Mouse (Mus musculus): Measurements from ENCODE around the gene Arhgap30.

Arhgap30 gene

DNA sequence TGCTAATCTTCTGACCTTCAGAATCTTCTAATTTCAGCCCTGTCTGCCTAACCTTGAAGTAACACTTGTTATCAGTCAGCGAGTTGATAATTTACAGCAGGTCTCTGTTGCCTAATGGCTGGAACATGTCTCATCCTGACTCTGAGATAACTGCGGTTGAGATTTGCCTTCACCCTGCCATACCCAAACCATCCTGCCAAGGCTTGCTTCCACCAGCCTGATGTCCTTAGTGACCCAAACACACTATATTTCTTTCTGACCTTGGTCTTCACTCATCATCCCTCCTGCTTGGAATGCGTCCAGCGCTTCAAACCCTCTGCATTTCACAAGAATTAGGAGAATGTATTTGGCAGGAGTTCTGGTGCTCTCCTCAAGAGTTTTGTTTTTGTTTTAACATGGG lies 36.4 kb downstream of the Arhgap30 start:
- in situ Hi-C loops (cut with MboI): no loop called here

DNA sequence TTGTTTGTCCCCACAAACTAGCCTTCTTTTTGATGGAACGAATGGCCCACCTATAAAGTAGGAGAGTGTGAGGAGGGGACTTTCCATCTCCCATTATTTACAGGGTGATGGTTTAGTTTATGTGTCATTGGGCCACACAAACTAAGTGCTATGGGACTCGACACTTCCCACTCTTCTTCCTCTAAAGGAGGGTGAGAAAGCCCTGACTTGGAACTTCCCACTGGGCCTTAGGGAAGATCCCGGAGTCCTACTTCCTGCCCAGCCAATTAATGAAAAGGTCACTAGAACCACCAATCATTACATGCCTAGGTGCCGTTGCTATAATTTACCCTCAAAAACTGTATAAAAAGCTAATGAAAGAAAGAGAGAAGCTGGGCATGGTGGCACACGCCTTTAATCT lies 43.4 kb downstream of the Arhgap30 start:
- in situ Hi-C loops (cut with MboI): no loop called here

DNA sequence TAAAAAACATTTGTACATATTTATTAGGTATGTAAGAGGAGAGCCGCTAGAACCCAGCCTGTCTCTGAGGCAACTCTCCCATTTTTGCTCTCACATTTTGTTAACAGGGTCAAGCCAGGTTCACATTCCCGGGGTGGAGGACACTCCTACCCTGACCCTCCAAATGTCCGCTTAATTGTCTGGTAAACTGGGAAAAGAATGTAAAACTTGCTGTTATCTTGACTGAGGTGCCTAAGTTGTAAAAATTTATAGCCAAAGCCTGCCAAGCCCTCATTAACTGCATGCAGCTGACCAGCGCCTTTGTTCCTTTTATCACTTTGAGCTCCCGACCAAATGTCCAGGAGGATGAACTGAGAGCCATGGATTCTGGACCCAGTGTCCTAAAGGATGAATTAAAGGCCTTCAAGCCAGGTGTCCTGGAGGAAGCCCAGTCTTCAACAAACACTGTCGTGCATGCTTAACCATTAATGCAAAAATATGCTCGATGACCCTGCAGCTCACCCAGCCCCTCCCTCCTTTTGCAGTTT lies 46.6 kb downstream of the Arhgap30 start:
- in situ Hi-C loops (cut with MboI): no loop called here

DNA sequence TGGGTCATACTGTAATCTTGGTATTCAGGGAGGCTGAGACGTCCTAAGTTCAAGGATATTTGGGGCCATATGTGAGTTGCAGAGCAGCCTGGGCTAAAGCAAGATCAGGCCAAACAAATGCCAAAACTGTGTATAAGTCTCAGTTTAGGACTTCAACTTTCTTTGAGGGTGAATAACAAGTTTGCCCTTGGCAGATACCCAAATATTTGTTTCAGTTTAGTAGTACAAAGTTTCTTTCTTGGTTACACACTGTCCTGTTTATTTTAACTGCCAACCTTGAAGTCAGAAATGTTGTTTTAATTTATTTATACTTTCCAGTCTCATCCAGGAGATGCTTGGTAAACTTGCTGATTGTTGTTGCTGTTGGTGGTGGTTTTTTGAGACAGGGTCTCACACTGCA lies 47.2 kb downstream of the Arhgap30 start:
- in situ Hi-C loops (cut with MboI): no loop called here

DNA sequence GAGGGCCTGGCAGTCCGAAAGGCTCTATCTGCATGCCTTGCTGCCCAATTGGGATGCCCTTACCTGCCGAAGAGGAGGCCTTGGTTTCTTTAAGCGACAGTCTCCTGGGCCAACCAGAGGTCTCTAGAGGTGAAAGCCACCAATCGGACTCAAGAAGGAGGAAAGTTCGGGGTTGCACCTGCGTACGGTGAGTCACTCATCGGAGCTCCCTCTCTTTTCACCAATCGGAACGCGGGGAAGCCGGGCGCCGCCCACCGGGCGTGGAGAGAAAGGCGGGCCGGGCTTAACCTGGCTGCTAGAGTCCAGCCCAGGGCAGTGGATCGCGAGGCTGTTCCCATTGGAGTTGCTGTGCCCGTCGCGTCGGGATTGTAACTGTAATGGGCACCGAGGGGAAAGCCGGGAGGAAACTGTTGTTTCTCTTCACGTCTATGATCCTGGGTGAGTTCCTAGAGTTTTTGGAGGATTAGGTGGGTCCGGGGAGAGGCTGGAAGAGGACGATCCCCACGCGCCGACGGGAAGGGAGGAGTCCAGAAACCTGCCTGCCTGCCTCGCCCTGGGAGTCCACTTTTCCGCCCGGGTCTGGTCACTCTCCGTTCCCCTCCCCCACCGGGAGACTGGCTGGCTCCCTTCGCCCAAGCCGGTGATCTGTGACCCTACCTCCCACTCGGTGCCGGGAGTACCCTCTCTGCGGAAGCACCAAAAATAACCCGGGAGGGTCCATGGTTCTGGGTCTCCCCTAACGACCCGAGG lies 48.7 kb downstream of the Arhgap30 start, which contains the start of gene F11r:
TSS of gene F11r (plus strand) at position 272 of the 750 bp plus-strand sequence.
- in situ Hi-C loops (cut with MboI): no loop called here

DNA sequence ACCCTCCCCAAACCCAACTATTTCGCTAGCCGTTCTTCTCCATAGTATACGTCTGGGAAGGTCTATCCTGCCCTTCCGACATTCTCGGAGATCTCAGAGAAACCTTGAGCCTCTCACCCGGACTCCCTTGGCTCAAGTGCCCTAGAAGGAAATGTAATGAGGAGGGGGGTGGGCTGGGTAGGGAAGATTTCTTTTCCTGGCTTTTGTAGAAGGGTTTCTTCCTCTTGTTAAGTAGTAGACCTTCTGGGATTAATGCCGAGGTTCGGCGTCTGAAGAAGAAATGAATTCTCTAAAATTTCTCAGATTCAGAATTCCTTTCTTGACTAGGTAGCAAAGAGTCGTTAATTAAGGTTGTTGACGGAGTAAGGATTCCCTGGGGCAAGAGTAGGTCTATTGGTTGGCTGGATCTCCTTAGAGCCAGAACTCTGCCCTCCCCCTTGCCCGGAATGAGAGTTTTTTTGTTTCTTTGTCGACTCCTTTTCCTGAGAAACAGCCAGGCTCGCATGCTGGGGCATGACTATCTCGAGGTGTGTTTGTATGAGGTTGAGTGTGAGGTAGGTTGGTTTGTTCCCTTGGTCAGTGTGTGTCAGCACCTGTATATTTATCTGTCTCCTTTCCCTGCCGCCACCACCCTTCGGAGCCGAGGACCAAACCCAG lies 49.4 kb downstream of the Arhgap30 start:
- in situ Hi-C loops (cut with MboI): no loop called here

DNA sequence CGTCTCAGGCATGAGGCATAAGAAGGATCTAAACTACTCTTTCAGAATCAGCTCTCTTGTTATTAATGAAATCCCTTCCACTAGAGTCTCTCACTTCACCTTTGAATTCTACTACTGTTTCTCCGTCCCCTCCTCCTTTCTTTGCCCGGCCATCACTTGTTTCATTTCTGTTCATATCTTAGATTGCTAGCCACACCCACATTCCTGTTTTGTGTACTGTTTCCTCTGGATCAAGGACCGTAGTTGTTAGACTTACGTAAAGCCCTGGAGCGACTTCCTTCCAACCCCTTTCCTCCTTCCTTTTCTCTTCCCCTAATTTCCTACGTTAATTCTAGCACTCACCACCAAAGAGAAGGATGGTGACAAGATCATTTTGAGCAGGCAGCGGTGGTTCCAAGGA lies 50.3 kb downstream of the Arhgap30 start:
- in situ Hi-C loops (cut with MboI): no loop called here

DNA sequence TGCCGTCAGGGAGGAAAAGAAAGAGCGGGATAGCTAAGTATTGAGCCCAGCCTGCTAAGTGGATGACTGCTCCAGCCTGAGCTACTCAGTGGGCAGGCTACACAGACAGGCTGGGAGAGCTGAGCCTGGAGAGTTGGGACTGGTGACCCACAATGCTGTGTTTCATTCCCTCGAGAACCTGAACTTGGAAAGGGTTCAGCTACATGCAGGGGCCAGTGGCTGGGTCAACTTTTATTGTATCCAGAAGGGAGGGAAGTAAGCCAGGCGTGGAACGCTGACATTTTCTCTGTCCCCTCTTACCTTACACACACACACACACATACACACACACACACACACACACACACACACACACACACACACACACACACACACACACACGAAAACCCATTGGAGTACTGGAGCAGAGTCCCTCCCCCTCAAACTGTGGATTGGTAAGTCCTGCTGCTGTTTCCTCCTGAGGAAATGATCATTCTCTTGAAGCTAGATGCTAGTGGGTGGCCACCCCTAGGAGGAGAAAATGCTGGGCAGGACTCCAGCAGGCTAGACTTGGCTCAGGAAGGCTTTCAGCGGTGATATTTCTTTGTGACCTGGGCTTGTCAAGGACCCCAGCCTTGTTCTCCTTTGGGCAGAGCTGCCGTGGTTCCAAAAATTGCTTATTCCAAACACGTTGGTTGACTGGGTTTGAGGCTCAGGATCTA lies 51.4 kb downstream of the Arhgap30 start:
- in situ Hi-C loops (cut with MboI): no loop called here

DNA sequence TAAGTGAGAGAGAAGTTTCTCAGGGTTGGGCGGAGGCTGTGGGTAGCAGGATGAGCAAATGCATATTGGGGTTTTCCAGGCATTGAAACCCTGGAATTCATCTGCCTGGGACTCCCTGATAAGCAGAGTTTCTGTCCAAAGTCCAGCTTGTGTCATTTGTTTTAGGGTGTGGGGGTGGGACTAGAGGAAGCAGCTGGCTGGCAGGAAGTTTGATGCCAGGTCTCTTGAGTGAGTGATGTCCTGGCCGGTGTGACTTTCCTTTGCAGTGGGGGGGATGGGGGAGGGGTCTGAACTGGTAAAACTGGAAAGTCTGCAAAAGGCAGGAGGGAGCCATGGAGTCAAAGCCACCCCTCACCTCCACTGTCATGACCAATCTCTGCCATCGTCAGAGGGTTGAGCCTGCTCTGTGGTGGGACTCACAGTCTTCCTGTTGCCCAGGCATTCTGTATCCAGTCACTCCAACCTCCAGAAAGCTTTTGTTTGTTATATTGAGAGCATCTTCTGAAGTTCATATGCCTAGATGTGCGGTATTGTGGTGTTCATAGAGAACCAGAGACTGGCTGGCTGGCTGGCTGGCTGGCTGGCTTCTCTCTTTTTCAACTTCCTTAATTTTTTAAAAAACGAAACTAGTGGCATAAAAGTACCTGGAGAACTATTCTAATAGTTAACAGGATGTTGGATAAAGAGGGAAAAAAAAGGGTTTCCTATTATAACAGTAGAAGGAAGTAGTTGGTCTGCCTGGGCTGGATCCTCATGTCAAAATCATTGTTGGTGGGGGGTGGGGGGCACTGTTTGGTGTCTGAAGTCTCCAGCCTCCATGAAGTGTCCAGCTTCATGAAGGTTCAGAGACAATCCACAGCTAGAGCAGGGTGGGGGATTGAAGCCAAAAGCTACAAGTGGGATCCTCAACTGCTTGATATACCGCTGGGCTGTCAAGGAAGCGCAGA lies 53.0 kb downstream of the Arhgap30 start:
- in situ Hi-C loops (cut with MboI): no loop called here

DNA sequence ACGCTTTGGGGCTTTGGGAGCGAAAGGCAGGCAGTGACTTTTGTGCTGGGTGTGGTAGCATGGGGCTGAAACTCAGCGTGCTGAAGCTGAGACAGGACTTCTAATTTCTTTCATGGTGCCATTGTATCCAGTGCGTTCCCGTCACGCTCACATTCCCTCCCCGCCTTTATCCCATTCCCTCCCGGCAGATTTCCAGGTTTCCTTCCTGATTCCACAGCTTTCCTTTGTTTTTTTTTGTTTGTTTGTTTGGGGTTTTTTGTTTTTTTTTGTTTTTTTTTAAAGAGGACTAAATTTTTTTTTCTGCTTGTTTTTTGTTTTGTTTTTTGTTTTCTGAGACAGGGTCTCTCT lies 53.6 kb downstream of the Arhgap30 start:
- in situ Hi-C loops (cut with MboI): no loop called here

DNA sequence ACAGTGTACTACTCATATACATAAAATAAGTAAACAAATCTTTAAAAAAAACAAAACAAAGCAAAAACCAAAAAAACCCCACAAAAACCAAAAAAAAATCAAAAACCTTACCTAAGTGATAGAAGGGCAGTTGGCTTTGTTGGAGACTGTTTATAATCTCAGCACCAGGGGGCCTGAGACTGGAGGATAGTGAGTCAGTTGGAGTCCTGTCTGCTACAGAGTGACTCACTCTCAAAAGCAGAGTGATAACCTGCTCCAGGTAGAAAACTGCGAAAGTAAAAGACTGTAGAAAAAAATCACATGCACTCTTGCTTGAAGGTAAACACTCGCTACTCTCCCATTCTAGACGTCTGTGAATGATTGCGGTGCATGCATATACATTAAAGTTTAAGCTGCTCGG lies 56.3 kb downstream of the Arhgap30 start:
- in situ Hi-C loops (cut with MboI): no loop called here

DNA sequence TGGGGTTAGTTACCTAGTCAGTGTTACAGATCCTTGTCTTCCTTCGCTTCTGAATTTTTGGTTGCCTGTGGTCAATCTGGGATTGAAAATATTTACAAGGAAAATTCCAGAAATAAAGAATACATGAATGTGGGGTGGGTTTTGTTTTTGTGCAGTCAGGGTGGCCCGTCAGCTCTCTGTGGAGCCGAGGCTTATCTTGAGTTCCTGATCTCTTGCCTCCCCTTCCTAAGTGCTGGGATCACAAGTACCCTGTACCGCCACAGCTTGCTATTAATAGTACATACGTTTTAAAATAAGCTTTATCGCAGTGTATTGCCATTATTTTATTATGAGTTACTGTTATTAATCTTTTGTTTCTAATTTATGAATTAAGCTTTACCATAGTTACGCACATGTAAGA lies 58.1 kb downstream of the Arhgap30 start:
- in situ Hi-C loops (cut with MboI): no loop called here

DNA sequence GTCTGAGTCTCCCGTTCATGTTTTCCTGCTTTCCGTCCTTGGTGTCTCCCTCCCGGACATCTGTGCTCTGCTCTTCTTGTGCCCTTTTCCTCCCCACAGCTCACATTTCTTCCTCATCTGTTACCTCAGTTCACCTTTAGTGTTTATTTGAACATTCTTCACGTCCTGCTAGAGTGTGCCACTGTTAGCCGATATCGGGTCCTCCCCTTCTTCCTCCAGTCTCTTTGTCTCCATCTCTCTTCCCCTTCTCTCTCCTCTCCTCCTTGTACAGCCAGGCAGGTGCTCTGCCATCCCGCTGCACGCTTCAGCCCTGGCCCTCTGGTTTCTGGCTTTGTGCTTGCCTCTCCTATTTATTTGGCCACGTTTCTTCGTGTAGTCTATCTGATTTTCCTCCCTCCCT lies 58.9 kb downstream of the Arhgap30 start:
- in situ Hi-C loops (cut with MboI): no loop called here

DNA sequence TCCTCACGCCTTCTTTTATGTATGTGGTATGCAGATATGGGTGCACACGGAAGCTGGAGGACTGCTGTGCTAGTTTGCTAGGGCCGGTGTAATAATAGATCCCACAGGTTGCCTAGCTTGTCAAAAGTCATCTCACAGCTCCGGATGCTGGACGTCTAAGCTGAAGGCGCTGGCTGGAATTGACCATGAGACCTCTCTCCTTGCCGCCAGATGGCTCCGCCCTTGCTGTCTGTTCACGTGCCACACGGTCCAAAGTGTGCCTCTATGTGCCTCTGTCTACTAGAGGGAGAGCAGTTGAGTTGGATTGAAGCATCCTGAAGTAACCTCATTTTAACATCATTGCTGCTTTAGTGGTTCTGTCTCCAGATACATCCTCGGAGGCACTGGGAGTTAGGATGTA lies 61.3 kb downstream of the Arhgap30 start:
- in situ Hi-C loops (cut with MboI): no loop called here

DNA sequence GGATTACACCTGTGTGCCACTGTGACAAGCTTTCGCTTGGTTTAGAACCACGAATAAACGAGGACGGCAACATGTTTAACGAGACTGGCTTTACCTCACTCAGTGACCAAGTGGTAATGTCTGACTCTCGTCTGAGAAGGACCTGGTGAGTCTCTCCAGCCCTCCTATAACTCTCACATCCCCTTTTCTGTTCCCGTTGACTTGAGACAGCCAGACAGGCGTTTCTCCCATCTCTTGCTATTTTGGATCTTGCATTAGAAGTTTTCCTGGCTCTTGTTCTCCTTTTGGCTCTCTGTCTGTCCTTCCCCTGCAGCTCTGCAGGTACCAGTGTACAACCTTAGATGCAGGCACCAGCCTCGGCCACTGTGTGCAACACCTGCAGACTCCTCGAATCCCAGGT lies 62.2 kb downstream of the Arhgap30 start:
- in situ Hi-C loops (cut with MboI): no loop called here

DNA sequence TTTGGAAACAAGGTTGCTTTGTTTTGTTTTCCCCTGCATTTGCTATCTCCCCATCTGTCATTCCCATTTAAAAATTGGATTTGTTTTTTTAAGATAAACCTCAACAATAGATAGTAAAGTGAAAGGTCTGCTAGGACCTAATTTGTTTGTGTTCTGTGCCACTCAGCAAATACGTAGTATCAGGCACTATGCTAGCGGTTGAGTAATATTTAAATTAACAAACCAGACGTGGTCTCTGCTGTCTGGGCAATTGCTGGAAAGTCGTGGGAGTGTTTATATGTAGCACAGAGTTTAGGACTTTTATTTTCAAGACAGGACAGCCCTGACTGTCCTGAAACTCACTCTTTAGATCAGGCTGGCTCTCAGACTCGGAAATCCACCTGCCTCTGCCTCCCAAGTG lies 63.8 kb downstream of the Arhgap30 start:
- in situ Hi-C loops (cut with MboI): no loop called here

DNA sequence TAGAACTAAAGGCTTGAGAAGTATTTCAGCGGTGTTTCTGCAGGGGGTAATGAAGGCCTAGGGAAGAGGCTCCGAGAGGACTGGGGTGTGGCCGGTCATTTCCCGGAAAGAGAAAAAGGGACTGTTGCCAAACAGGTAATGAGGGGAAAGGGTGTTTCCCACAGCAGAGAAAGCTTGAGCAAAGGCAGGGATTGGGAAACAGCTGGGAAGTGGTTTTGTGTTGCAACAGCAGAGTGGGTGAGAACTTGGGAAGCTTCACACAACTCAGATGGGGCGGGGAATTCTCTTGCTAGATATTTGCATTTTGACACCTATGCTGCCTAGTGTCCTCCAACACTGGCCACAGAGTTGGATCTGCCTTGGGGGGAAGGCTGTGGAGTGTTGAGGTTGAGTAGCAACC lies 64.2 kb downstream of the Arhgap30 start:
- in situ Hi-C loops (cut with MboI): no loop called here

DNA sequence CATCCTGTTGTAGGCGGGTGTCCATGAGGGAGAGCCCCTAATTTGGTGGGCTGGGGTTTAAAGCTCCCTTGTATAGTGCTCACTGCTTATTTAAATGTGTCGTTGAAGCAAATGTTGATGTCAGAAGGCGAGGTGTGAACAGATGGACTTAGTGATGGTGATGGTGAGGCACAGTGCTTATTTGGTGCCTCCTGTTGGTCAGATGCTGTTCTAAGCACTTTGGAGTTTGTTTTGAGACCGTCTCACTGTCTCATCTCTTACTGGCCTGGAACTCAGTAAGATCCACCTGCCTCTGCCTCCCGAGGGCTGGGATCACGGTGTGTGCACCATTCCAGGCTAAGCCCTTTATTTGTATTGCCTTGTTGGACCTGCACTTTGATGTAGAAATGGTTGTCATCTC lies 66.2 kb downstream of the Arhgap30 start:
- in situ Hi-C loops (cut with MboI): no loop called here

DNA sequence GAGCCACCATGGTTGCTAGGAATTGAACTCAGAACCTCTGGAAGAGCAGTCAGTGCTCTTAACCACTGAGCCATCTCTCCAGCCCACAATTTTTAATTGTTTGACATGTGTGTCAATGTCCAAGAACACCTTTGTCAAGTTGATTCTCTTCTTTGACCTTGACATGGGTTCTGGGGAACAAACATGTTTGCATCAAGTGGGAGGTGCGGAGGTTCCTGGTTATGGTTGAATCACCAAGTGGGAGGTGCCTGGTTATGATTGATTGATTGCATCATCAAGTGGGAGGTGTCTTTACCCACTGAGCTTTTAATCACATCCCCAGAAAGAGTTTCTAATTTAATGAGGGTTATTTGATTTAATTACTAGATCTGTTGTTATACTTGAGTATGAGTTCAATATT lies 68.8 kb downstream of the Arhgap30 start:
- in situ Hi-C loops (cut with MboI): no loop called here

DNA sequence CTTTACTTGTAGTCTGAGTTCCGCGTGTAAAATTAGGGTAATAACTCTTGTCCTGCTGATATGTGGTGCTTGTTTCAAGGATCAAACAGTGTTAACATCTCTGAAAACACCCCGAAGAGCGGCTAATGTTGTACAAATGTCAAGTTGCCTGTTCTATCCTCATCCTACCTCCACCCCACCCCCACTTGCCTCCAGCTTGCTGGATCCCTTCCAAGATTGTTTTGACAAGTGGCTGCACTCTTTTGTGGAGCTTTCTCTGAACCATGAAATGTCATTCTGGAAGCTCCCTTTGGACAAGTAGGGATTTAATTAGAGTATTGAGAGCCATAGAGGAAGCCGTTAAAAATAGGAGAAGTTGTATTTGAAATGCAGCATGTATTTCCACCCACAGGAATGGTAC lies 71.0 kb downstream of the Arhgap30 start:
- in situ Hi-C loops (cut with MboI): no loop called here
